Mouse (Mus musculus) neural tube, embryonic 13.5 days (tissue): Measurements from ENCODE around the gene Arr3. TPM values are rescaled to one million over a fixed set of nuclear protein-coding genes. Genes with fewer than 3 reads are reported as not detected.

Experiments used
- ATAC-seq: fragments of 200-750 bp; cut with Nextera tagmentation; 2 replicates; pipeline ENCODE4 v1.8.0; 2017; ENCODE audit warnings: low read depth, mild to moderate bottlenecking, moderate TSS enrichment, moderate library complexity
- H3K27ac ChIP-seq: fragments of 300-500 bp; sonication (generic); replicated peaks from 2 replicates; pipeline ENCODE4 v1.5.1; 2015; ENCODE audit warnings: moderate library complexity, mild to moderate bottlenecking, inconsistent platforms
- H3K27me3 ChIP-seq: fragments of 300-500 bp; sonication (generic); 2 replicates; pipeline ENCODE4 v1.6.1; 2015; ENCODE audit warnings: mild to moderate bottlenecking, inconsistent platforms
- H3K36me3 ChIP-seq: fragments of 300-500 bp; sonication (generic); 2 replicates; pipeline ENCODE4 v1.6.1; 2015; ENCODE audit warnings: mild to moderate bottlenecking, inconsistent platforms
- H3K4me1 ChIP-seq: fragments of 300-500 bp; sonication (generic); replicated peaks from 2 replicates; pipeline ENCODE4 v1.6.1; 2015; ENCODE audit warnings: inconsistent platforms
- H3K4me2 ChIP-seq: fragments of 300-500 bp; sonication (generic); 2 replicates; pipeline ENCODE4 v1.6.1; 2015; ENCODE audit warnings: inconsistent platforms, mild to moderate bottlenecking, moderate library complexity
- H3K4me3 ChIP-seq: fragments of 300-500 bp; sonication (generic); 2 replicates; pipeline ENCODE4 v1.5.1; 2015; ENCODE audit warnings: mild to moderate bottlenecking, inconsistent platforms
- H3K9ac ChIP-seq: fragments of 300-500 bp; sonication (generic); 2 replicates; pipeline ENCODE4 v1.6.1; 2015; ENCODE audit warnings: moderate library complexity, mild to moderate bottlenecking, inconsistent platforms
- H3K9me3 ChIP-seq: fragments of 300-500 bp; sonication (generic); 2 replicates; pipeline ENCODE4 v1.6.1; 2016; ENCODE audit warnings: inconsistent platforms
- WGBS: fragments of 180-500 bp; shearing (Covaris S2); methylation state at CpG from one replicate; pipeline ENCODE4 v1.1.7; 2015; 5-methylcytosine and 5-hydroxymethylcytosine counted together
- polyA plus RNA-seq: library from polyadenylated mRNA; unstranded; fragments of >200 nt; fragmentation: Nextera tagmentation; extraction: Ambion mirVana; gene quantifications from 2 replicates; pipeline ENCODE4 v1.2.1, GENCODE M21; 2015

Gene Arr3
- polyA plus RNA-seq, 1 experiment from 2014 or later = not detected

- Histone ChIP-seq H3K9ac (peak within 1 kb of the TSS; percentile 69), H3K4me3 (peak within 1 kb of the TSS; percentile 47), H3K9me3 (no peaks in the 10 kb centered on the region), H3K36me3 (peaks cover 16% of the 10 kb centered on the region; the same call in 1 of the 2 replicates), H3K4me1 (peaks cover 14% of the 10 kb centered on the region), H3K27me3 (no peaks in the 10 kb centered on the region), H3K4me2 (peak within 1 kb of the TSS; percentile 79), H3K27ac (no peak within 1 kb of the TSS)
- WGBS = 17% methylated on average over 62 of the region's 62 CpGs
- peak; percentile 100 for ATAC-seq
These were observed 20.8 kb downstream of the Arr3 start, which contains the start of gene Pdzd11 for GRCm38 (mm10) chrX:100625802-100626793. TSS of gene Pdzd11 (minus strand) at chrX:100626568.

- 86% methylated on average over 2 of the region's 2 CpGs for whole genome bisulfite sequencing
- ATAC-seq = no peak
- H3K36me3 ChIP-seq = no peaks in the 10 kb centered on the region
These were observed 23.8 kb downstream of the Arr3 start for GRCm38 (mm10) chrX:100629076-100629475.

GRCm38 (mm10) chrX:100638477-100638876 is 33.2 kb downstream of the Arr3 start:
- WGBS = 94% methylated on average over 8 of the region's 8 CpGs

More at GRCm38 (mm10) chrX:100629076-100629475, 23.8 kb downstream of the Arr3 start:
- H3K4me1 ChIP-seq = peaks cover 14% of the 10 kb centered on the region
- no peak overlapping the region for H3K27ac ChIP-seq
- no peaks in the 10 kb centered on the region for H3K27me3 ChIP-seq
- no peak overlapping the region for H3K9ac ChIP-seq
- no peaks in the 10 kb centered on the region for H3K9me3 ChIP-seq
- no peak overlapping the region for H3K4me3 ChIP-seq
- no peak overlapping the region for H3K4me2 ChIP-seq

GRCm38 (mm10) chrX:100652848-100653247 is 47.6 kb downstream of the Arr3 start:
- Histone ChIP-seq H3K9ac (no peak overlapping the region), H3K4me1 (no peaks in the 10 kb centered on the region), H3K4me2 (no peak overlapping the region), H3K4me3 (no peak overlapping the region), H3K27ac (no peak overlapping the region), H3K9me3 (no peaks in the 10 kb centered on the region), H3K36me3 (no peaks in the 10 kb centered on the region), H3K27me3 (no peaks in the 10 kb centered on the region)
- no peak for ATAC-seq

More at GRCm38 (mm10) chrX:100638477-100638876, 33.2 kb downstream of the Arr3 start:
- no peak overlapping the region for H3K4me2 ChIP-seq
- no peaks in the 10 kb centered on the region for H3K36me3 ChIP-seq
- H3K9ac ChIP-seq = no peak overlapping the region
- H3K27ac ChIP-seq = no peak overlapping the region
- no peak for ATAC-seq
- no peak overlapping the region for H3K4me3 ChIP-seq
- H3K27me3 ChIP-seq = no peaks in the 10 kb centered on the region
- no peaks in the 10 kb centered on the region for H3K9me3 ChIP-seq
- no peaks in the 10 kb centered on the region for H3K4me1 ChIP-seq

GRCm38 (mm10) chrX:100664825-100665224 is 59.5 kb downstream of the Arr3 start:
- Histone ChIP-seq H3K4me2 (no peak overlapping the region), H3K4me3 (no peak overlapping the region), H3K27me3 (peaks cover 6% of the 10 kb centered on the region; the same call in 1 of the 2 replicates), H3K36me3 (no peaks in the 10 kb centered on the region), H3K4me1 (no peaks in the 10 kb centered on the region), H3K9me3 (no peaks in the 10 kb centered on the region), H3K9ac (no peak overlapping the region), H3K27ac (no peak overlapping the region)
- WGBS = 89% methylated on average over 2 of the region's 2 CpGs
- ATAC-seq = no peak

Other genes with a start within 250 kb of the Arr3 start
- gene Otud6a, start 176.5 kb upstream of the Arr3 start, polyA plus RNA-seq = not detected in 2 replicates
- 0.11 and 0.36 TPM in 2 replicates for gene Awat2, start 162.8 kb upstream of the Arr3 start, polyA plus RNA-seq
- gene Igbp1, start 111.2 kb upstream of the Arr3 start, polyA plus RNA-seq = 29.3 and 30.0 TPM in 2 replicates
- gene Dgat2l6, start 80.7 kb upstream of the Arr3 start, polyA plus RNA-seq = not detected in 2 replicates
- gene Awat1, start 33.2 kb upstream of the Arr3 start, polyA plus RNA-seq = not detected in 2 replicates
- not detected in 2 replicates for gene P2ry4, start 10.6 kb upstream of the Arr3 start, polyA plus RNA-seq
- 5.7 and 6.6 TPM in 2 replicates for gene Kif4, start 20.2 kb downstream of the Arr3 start, polyA plus RNA-seq
- gene Pdzd11, start 21.1 kb downstream of the Arr3 start, polyA plus RNA-seq = 121 and 124 TPM in 2 replicates
- gene Gdpd2, start 124.4 kb downstream of the Arr3 start, polyA plus RNA-seq = 21.4 and 27.8 TPM in 2 replicates
- 5.2 and 6.9 TPM in 2 replicates for gene Dlg3, start 162.2 kb downstream of the Arr3 start, polyA plus RNA-seq